In the genomic region with DNA sequence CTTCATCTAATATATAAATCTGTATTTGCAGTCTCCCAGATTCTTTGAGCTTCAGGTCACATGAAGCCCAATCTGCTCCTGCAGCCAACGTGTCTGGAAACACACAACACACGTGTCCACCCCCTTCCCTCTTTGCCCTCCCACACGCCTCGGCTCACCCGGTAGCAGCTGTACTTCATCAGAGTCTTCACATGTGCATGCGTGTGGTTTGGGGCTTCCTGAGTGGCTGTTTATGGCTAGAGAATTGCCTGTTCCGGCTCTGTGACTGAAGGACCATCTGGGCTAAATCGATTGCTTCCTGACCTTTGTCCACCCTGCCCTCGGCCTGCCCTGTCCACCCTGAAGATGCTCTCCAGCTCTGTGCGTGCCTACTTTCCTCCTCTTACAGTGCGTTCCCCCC, we compare ENCODE assay signal across 9 mouse cellular contexts.
DNase-seq lines count a peak whose midpoint lies in the region; ATAC-seq and TF ChIP-seq lines count a peak whose summit lies in the region.
"Had no signal": no experiment of that assay in that cellular context is flagged by ENCODE, and none has a peak within 500 bp of the region (broad histone marks: within the 10 kb centered on the region; RNA-seq: fewer than 3 reads in every experiment).

No protein-coding gene starts in this region.

- no peaks in the 10 kb centered on the region for H3K27me3 ChIP-seq in embryonic facial prominence, embryonic 12.5 days
- H3K27me3 ChIP-seq in intestine, embryonic 16.5 days (replicated peaks; ENCODE audit: control insufficient read depth, insufficient read depth, low read length), result no peaks in the 10 kb centered on the region
- H3K27me3 ChIP-seq in liver, adult 2 months (ENCODE audit: control insufficient read depth, insufficient read depth, low read length), result no peaks in the 10 kb centered on the region
- no peaks in the 10 kb centered on the region for H3K27me3 ChIP-seq in forebrain, postnatal 0 days (ENCODE audit: insufficient read depth, low read length)
- no peaks in the 10 kb centered on the region for H3K27me3 ChIP-seq in forebrain, embryonic 14.5 days (replicated peaks; ENCODE audit: control insufficient read depth, insufficient read depth, low read length)

- TF ChIP-seq CTCF in liver, adult 2 months (IDR thresholded peaks at IDR 0.05; ENCODE audit: low read depth, low read length), result no peak
- TF ChIP-seq CTCF in forebrain, postnatal 0 days (IDR thresholded peaks at IDR 0.05; ENCODE audit: low read depth), result no peak

- ATAC-seq in embryonic facial prominence, embryonic 12.5 days (ENCODE audit: insufficient number of reproducible peaks, insufficient read depth, low FRiP score, low TSS enrichment), result no peak
- peak; percentile 43 for ATAC-seq in intestine, embryonic 16.5 days
- no peak for ATAC-seq in forebrain, postnatal 0 days
- no peak for ATAC-seq in forebrain, embryonic 14.5 days

- H3K4me1 ChIP-seq in embryonic facial prominence, embryonic 12.5 days, result peaks cover 36% of the 10 kb centered on the region
- peaks cover 38% of the 10 kb centered on the region for H3K4me1 ChIP-seq in intestine, embryonic 16.5 days (ENCODE audit: control insufficient read depth, insufficient read depth, low read length)
- H3K4me1 ChIP-seq in liver, adult 2 months (ENCODE audit: control insufficient read depth, insufficient read depth, low read length), result peaks cover 24% of the 10 kb centered on the region
- no peaks in the 10 kb centered on the region for H3K4me1 ChIP-seq in forebrain, postnatal 0 days (ENCODE audit: insufficient read depth)
- H3K4me1 ChIP-seq in forebrain, embryonic 14.5 days (ENCODE audit: control insufficient read depth, insufficient read depth, low read length), result 0 out of 2 replicates have a peak, but pooled peaks cover 2% of the 10 kb centered on the region

- 18% methylated on average over 11 of the region's 11 CpGs for WGBS in embryonic facial prominence, embryonic 12.5 days
- WGBS in intestine, embryonic 16.5 days, result 11% methylated on average over 11 of the region's 11 CpGs
- under 1% methylated on average over 11 of the region's 11 CpGs for WGBS in liver, adult 2 months
- WGBS in forebrain, postnatal 0 days, result 78% methylated on average over 11 of the region's 11 CpGs
- WGBS in forebrain, embryonic 14.5 days, result 79% methylated on average over 11 of the region's 11 CpGs

- no peak for TF ChIP-seq POLR2A in liver, adult 2 months (IDR thresholded peaks at IDR 0.05; ENCODE audit: extremely low read depth, insufficient read depth, low read length)

- no peaks in the 10 kb centered on the region for H3K36me3 ChIP-seq in embryonic facial prominence, embryonic 12.5 days
- no peaks in the 10 kb centered on the region; the same call in 1 of the 2 replicates for H3K36me3 ChIP-seq in intestine, embryonic 16.5 days (ENCODE audit: control insufficient read depth, insufficient read depth, low read length)
- no peaks in the 10 kb centered on the region for H3K36me3 ChIP-seq in liver, adult 2 months (ENCODE audit: control insufficient read depth, insufficient read depth, low read length)
- H3K36me3 ChIP-seq in forebrain, postnatal 0 days (ENCODE audit: insufficient read depth), result no peaks in the 10 kb centered on the region
- no peaks in the 10 kb centered on the region for H3K36me3 ChIP-seq in forebrain, embryonic 14.5 days (ENCODE audit: control insufficient read depth, insufficient read depth, low read length)

- no peaks in the 10 kb centered on the region for H3K79me2 ChIP-seq in liver, adult 2 months (ENCODE audit: control insufficient read depth, insufficient read depth, low read length)

- H3K4me2 ChIP-seq in embryonic facial prominence, embryonic 12.5 days (replicated peaks), result no peak overlapping the region
- H3K4me2 ChIP-seq in intestine, embryonic 16.5 days (ENCODE audit: low read depth, low read length), result no peak overlapping the region; the same call in 1 of the 2 replicates
- H3K4me2 ChIP-seq in forebrain, postnatal 0 days (ENCODE audit: low read depth), result no peak overlapping the region
- no peak overlapping the region for H3K4me2 ChIP-seq in forebrain, embryonic 14.5 days (ENCODE audit: low read length)

- no peaks in the 10 kb centered on the region for H3K9me3 ChIP-seq in embryonic facial prominence, embryonic 12.5 days
- H3K9me3 ChIP-seq in intestine, embryonic 16.5 days (ENCODE audit: control insufficient read depth, low read length), result no peaks in the 10 kb centered on the region
- H3K9me3 ChIP-seq in forebrain, postnatal 0 days (ENCODE audit: low read length), result no peaks in the 10 kb centered on the region
- H3K9me3 ChIP-seq in forebrain, embryonic 14.5 days (replicated peaks; ENCODE audit: control insufficient read depth, low read length), result no peaks in the 10 kb centered on the region

- H3K27ac ChIP-seq in embryonic facial prominence, embryonic 12.5 days, result peak overlapping the region; percentile 64
- H3K27ac ChIP-seq in intestine, embryonic 16.5 days (ENCODE audit: low read length), result peak overlapping the region; percentile 75
- H3K27ac ChIP-seq in liver, adult 2 months (replicated peaks; ENCODE audit: insufficient read depth, low read depth, low read length), result no peak overlapping the region; the same call in 1 of the 2 replicates
- no peak overlapping the region for H3K27ac ChIP-seq in forebrain, postnatal 0 days (ENCODE audit: low read depth, low read length)
- H3K27ac ChIP-seq in forebrain, embryonic 14.5 days (ENCODE audit: low read depth, low read length), result no peak overlapping the region
- H3K27ac ChIP-seq: macrophage had no signal

- H3K4me3 ChIP-seq in embryonic facial prominence, embryonic 12.5 days, result no peak overlapping the region
- no peak overlapping the region for H3K4me3 ChIP-seq in intestine, embryonic 16.5 days (ENCODE audit: low read length)
- H3K4me3 ChIP-seq in liver, adult 2 months (ENCODE audit: insufficient read depth, low read depth, low read length), result no peak overlapping the region
- no peak overlapping the region for H3K4me3 ChIP-seq in forebrain, postnatal 0 days (ENCODE audit: low read depth, low read length)
- no peak overlapping the region for H3K4me3 ChIP-seq in forebrain, embryonic 14.5 days (ENCODE audit: low read depth, low read length)

- H3K9ac ChIP-seq in embryonic facial prominence, embryonic 12.5 days, result no peak overlapping the region; the same call in 1 of the 2 replicates
- no peak overlapping the region; the same call in 1 of the 2 replicates for H3K9ac ChIP-seq in intestine, embryonic 16.5 days (ENCODE audit: low read depth, low read length)
- peak overlapping the region; percentile 28 for H3K9ac ChIP-seq in liver, adult 2 months (ENCODE audit: low read depth, low read length)
- H3K9ac ChIP-seq in forebrain, postnatal 0 days, result no peak overlapping the region
- no peak overlapping the region for H3K9ac ChIP-seq in forebrain, embryonic 14.5 days (ENCODE audit: low read length)

- DNase-seq in lung, adult 18-20 months, result peak; percentile 59 to 62
- no peak for DNase-seq in lung, postnatal 14 days
- peak; percentile 82 for DNase-seq in liver, adult 2 months (ENCODE audit: extremely low read depth, low read depth, low spot score)
- DNase-seq in right cerebral cortex, postnatal 36 days (ENCODE audit: low spot score in 2 of 2), result peak; percentile 72 to 82
- DNase-seq in forebrain, postnatal 0 days, result no peak
- DNase-seq in forebrain, embryonic 14.5 days (ENCODE audit: low spot score), result no peak

Comparison
In these comparisons a context has a peak if more than half of its experiments do, and no peak if none do; other contexts are left out.
1. DNase-seq: peak in lung, adult 18-20 months (2 of 2), liver, adult 2 months (single experiment) and right cerebral cortex, postnatal 36 days (2 of 2); none in lung, postnatal 14 days (single experiment), forebrain, postnatal 0 days (single experiment) and forebrain, embryonic 14.5 days (single experiment).
2. H3K27ac ChIP-seq: peak in embryonic facial prominence, embryonic 12.5 days (single experiment) and intestine, embryonic 16.5 days (single experiment); none in liver, adult 2 months (single experiment), forebrain, postnatal 0 days (single experiment) and forebrain, embryonic 14.5 days (single experiment).